Mouse (Mus musculus): ENCODE results near the gene Pgm2. TPM values are rescaled to one million over a fixed set of nuclear protein-coding genes. Genes with fewer than 3 reads are reported as not detected.

Gene Pgm2
- polyA plus RNA-seq, 1 experiment from 2014 or later: 15.0 TPM

DNA sequence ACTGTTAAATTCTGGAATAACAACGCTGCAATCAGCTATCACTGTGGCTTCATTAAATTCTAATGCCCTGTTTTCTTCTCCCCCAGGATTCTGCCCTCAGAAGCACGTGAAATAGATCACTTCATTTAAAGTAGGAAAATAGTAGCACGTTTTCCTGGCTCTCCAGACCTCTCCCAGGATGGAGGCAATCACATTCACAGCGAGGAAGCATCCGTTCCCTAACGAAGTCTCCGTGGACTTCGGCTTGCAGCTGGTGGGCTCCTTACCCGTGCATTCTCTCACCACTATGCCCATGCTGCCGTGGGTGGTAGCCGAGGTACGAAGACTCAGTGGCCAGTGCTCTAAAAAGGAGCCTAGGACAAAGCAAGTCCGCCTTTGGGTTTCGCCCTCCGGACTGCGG lies 80.6 kb downstream of the Pgm2 start:
- H3K4me2 ChIP-seq (ENCODE audit: low read depth, low read length): no peak overlapping the region
- H3K9ac ChIP-seq (ENCODE audit: low read length): no peak overlapping the region
- no peak overlapping the region for H3K4me3 ChIP-seq (ENCODE audit: low read length)
- H3K4me1 ChIP-seq (ENCODE audit: control insufficient read depth, insufficient read depth, low read length): 0 out of 2 replicates have a peak, but pooled peaks cover 2% of the 10 kb centered on the region
- WGBS: 81% methylated on average over 16 of the region's 16 CpGs
- no peak overlapping the region for H3K27ac ChIP-seq (ENCODE audit: low read length)
- H3K9me3 ChIP-seq (replicated peaks; ENCODE audit: control insufficient read depth, low read length): no peaks in the 10 kb centered on the region
- H3K36me3 ChIP-seq (ENCODE audit: control insufficient read depth, insufficient read depth): no peaks in the 10 kb centered on the region
- H3K27me3 ChIP-seq (ENCODE audit: control insufficient read depth, insufficient read depth, low read length): no peaks in the 10 kb centered on the region
- no peak for ATAC-seq (replicated peaks; ENCODE audit: extremely low read depth, insufficient read depth, low FRiP score)

DNA sequence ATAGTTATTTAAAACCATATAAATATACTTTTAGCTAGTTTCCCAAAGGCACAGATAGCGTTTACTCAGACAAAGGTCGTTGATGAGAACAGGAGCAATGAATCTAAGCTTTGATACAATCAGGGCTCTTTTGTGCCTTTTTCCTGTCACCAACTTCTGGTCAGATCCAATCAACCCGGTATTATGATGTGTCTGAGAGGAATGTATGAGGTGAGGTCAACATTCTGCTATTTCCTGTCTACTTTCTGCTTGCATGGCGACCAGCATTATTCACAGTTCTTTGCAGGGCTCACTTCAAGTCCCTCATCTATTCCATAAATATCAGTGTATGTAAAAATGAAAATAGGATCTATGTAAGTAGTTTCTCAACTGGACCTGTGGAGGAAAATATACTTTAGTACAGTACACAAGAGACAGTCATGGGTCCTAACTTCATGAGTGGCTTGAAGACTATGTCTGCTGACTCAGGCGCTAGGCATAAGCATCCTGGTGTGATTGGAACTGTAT lies 81.7 kb downstream of the Pgm2 start:
- no peak overlapping the region for H3K4me3 ChIP-seq (ENCODE audit: low read length)
- H3K27me3 ChIP-seq (ENCODE audit: control insufficient read depth, insufficient read depth, low read length): no peaks in the 10 kb centered on the region
- no peak for ATAC-seq (replicated peaks; ENCODE audit: extremely low read depth, insufficient read depth, low FRiP score)
- H3K9ac ChIP-seq (ENCODE audit: low read length): no peak overlapping the region
- H3K4me2 ChIP-seq (ENCODE audit: low read depth, low read length): no peak overlapping the region
- WGBS: 49% methylated on average over 5 of the region's 5 CpGs
- 0 out of 2 replicates have a peak, but pooled peaks cover 2% of the 10 kb centered on the region for H3K4me1 ChIP-seq (ENCODE audit: control insufficient read depth, insufficient read depth, low read length)
- no peak overlapping the region for H3K27ac ChIP-seq (ENCODE audit: low read length)
- no peaks in the 10 kb centered on the region for H3K9me3 ChIP-seq (replicated peaks; ENCODE audit: control insufficient read depth, low read length)
- no peaks in the 10 kb centered on the region for H3K36me3 ChIP-seq (ENCODE audit: control insufficient read depth, insufficient read depth)

Small RNAs within 50 kb of the gene (microRNA-seq; reads per million reads assigned to microRNA genes)
- gene Gm22395 (not detected), gene Gm23967 (not detected)

Other genes with a start within 250 kb of the Pgm2 start
- gene Rell1, start 124.1 kb upstream of the Pgm2 start, polyA plus RNA-seq (2015; fragmentation: Nextera tagmentation; extraction: Ambion mirVana): 9.4 and 11.0 TPM in 2 replicates
- 27.4 and 28.5 TPM in 2 replicates for gene Tbc1d1, start 63.4 kb downstream of the Pgm2 start, polyA plus RNA-seq (2015; fragmentation: Nextera tagmentation; extraction: Ambion mirVana)